Mouse (Mus musculus): ENCODE measurements around the gene Topors.

DNA sequence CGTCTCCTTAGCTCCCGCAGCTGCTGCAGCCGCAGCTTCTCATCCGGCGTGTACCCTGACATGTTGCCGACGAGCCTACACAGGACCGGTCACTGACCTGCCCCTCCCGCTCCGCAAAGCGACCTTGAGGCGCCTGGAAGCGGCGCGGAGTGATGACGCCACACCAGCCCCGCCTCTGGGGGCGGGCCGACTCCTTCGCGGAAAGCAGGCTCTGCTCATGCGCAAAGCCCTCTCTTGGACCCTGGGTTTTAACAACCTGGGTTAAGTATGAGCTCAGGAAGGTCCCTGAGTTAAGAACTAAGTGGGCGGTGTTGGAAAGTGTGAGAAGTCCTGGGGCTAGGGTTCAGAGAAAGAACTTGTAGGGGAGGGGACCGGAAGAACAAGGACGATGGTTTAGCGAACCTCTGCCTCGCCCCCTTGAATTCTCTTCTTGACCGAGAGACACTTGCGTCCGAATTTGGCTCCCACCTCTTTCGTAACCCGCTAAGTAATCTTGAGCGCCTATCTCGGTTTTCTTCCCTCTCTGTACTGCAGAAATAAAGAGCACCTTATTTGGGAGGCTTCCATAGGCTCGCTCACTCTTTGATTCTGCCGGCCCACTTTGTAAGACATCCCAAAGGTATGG, 9.7 kb upstream of the Topors start, which contains the start of gene Ndufb6:
- no peak for TF ChIP-seq CTCF (IDR thresholded peaks at IDR 0.05; ENCODE audit: low read depth, low read length)
- TF ChIP-seq POLR2A (IDR thresholded peaks at IDR 0.05; ENCODE audit: borderline replicate concordance, low read depth, low read length) = no peak
